Mouse (Mus musculus): Measurements from ENCODE around the gene Pknox2. TPM values are rescaled to one million over a fixed set of nuclear protein-coding genes. Genes with fewer than 3 reads are reported as not detected.
A peak's percentile ranks its signal among the peaks of the same experiment; 100 is the strongest.

The Pknox2 gene
- polyA plus RNA-seq, 1 experiment from 2014 or later, result 35.3 TPM

GRCm38 (mm10) chr9:36989991-36990390 is 157.2 kb downstream of the Pknox2 start:
- H3K9me3 ChIP-seq, result no peaks in the 10 kb centered on the region
- H3K4me3 ChIP-seq, result no peak overlapping the region
- WGBS, result 89% methylated on average over 3 of the region's 3 CpGs
- peaks cover 17% of the 10 kb centered on the region for H3K36me3 ChIP-seq (replicated peaks)
- peaks cover 13% of the 10 kb centered on the region for H3K4me1 ChIP-seq
- H3K27ac ChIP-seq, result no peak overlapping the region
- no peaks in the 10 kb centered on the region for H3K27me3 ChIP-seq (ENCODE audit: poor library complexity, severe bottlenecking)
- no peak for DNase-seq (ENCODE audit: extremely low spot score, low spot score)

GRCm38 (mm10) chr9:36985233-36985632 is 162.0 kb downstream of the Pknox2 start:
- H3K27me3 ChIP-seq (ENCODE audit: poor library complexity, severe bottlenecking), result no peaks in the 10 kb centered on the region
- no peak overlapping the region for H3K4me3 ChIP-seq
- H3K36me3 ChIP-seq (replicated peaks), result peaks cover 31% of the 10 kb centered on the region
- H3K4me1 ChIP-seq, result peaks cover 8% of the 10 kb centered on the region; the same call in 1 of the 2 replicates
- WGBS, result 90% methylated on average over 9 of the region's 9 CpGs
- no peak overlapping the region for H3K27ac ChIP-seq
- H3K9me3 ChIP-seq, result no peaks in the 10 kb centered on the region
- no peak for DNase-seq (ENCODE audit: extremely low spot score, low spot score)

GRCm38 (mm10) chr9:36976596-36977362 is 170.4 kb downstream of the Pknox2 start:
- H3K4me3 ChIP-seq, result no peak overlapping the region
- peaks cover 11% of the 10 kb centered on the region; the same call in 1 of the 2 replicates for H3K27me3 ChIP-seq (ENCODE audit: poor library complexity, severe bottlenecking)
- peaks cover 68% of the 10 kb centered on the region for H3K4me1 ChIP-seq
- H3K27ac ChIP-seq, result no peak overlapping the region
- H3K9me3 ChIP-seq, result no peaks in the 10 kb centered on the region
- 44% methylated on average over 11 of the region's 11 CpGs for WGBS
- peaks cover 2% of the 10 kb centered on the region; the same call in 1 of the 2 replicates for H3K36me3 ChIP-seq (replicated peaks)
- DNase-seq (ENCODE audit: extremely low spot score, low spot score), result no peak

GRCm38 (mm10) chr9:36973486-36974227 is 173.6 kb downstream of the Pknox2 start:
- Histone ChIP-seq H3K36me3 (replicated peaks) (no peaks in the 10 kb centered on the region), H3K9me3 (no peaks in the 10 kb centered on the region), H3K4me1 (peaks cover 91% of the 10 kb centered on the region), H3K4me3 (no peak overlapping the region), H3K27me3 (ENCODE audit: poor library complexity, severe bottlenecking) (peaks cover 25% of the 10 kb centered on the region), H3K27ac (peak overlapping the region; percentile 40)
- 66% methylated on average over 11 of the region's 11 CpGs for WGBS
- DNase-seq (ENCODE audit: extremely low spot score, low spot score), result no peak

- Histone ChIP-seq H3K9me3 (no peaks in the 10 kb centered on the region), H3K4me1 (peaks cover 99% of the 10 kb centered on the region), H3K27me3 (ENCODE audit: poor library complexity, severe bottlenecking) (peaks cover 32% of the 10 kb centered on the region), H3K27ac (peak overlapping the region; percentile 30; the same call in 1 of the 2 replicates), H3K36me3 (replicated peaks) (peaks cover 13% of the 10 kb centered on the region), H3K4me3 (no peak overlapping the region)
- DNase-seq (ENCODE audit: extremely low spot score, low spot score), result peak; percentile 69
- WGBS, result 10% methylated on average over 3 of the region's 3 CpGs
These were observed 175.1 kb downstream of the Pknox2 start for GRCm38 (mm10) chr9:36972089-36972488.

- Histone ChIP-seq H3K36me3 (replicated peaks) (peaks cover 21% of the 10 kb centered on the region), H3K27me3 (ENCODE audit: poor library complexity, severe bottlenecking) (peaks cover 32% of the 10 kb centered on the region), H3K4me3 (no peak overlapping the region), H3K4me1 (peaks cover 97% of the 10 kb centered on the region), H3K27ac (peak overlapping the region; percentile 32; the same call in 1 of the 2 replicates), H3K9me3 (no peaks in the 10 kb centered on the region)
- 47% methylated on average over 3 of the region's 3 CpGs for WGBS
- no peak for DNase-seq (ENCODE audit: extremely low spot score, low spot score)
These were observed 176.1 kb downstream of the Pknox2 start for GRCm38 (mm10) chr9:36971066-36971465.

GRCm38 (mm10) chr9:36970651-36971050 is 176.6 kb downstream of the Pknox2 start:
- Histone ChIP-seq H3K4me1 (peaks cover 93% of the 10 kb centered on the region), H3K27ac (no peak overlapping the region), H3K4me3 (no peak overlapping the region), H3K27me3 (ENCODE audit: poor library complexity, severe bottlenecking) (peaks cover 32% of the 10 kb centered on the region), H3K9me3 (no peaks in the 10 kb centered on the region), H3K36me3 (replicated peaks) (peaks cover 21% of the 10 kb centered on the region)
- 9% methylated on average over 5 of the region's 5 CpGs for WGBS
- peak; percentile 70 for DNase-seq (ENCODE audit: extremely low spot score, low spot score)

- DNase-seq (ENCODE audit: extremely low spot score, low spot score), result no peak
- no peak overlapping the region for H3K4me3 ChIP-seq
- peaks cover 21% of the 10 kb centered on the region for H3K36me3 ChIP-seq (replicated peaks)
- H3K27ac ChIP-seq, result no peak overlapping the region
- no peaks in the 10 kb centered on the region for H3K9me3 ChIP-seq
- H3K27me3 ChIP-seq (ENCODE audit: poor library complexity, severe bottlenecking), result peaks cover 22% of the 10 kb centered on the region
- WGBS, result 90% methylated on average over 1 of the region's 1 CpGs
- peaks cover 89% of the 10 kb centered on the region for H3K4me1 ChIP-seq
These were observed 178.1 kb downstream of the Pknox2 start for GRCm38 (mm10) chr9:36969131-36969530.

- peaks cover 22% of the 10 kb centered on the region for H3K27me3 ChIP-seq (ENCODE audit: poor library complexity, severe bottlenecking)
- 47% methylated on average over 7 of the region's 7 CpGs for WGBS
These were observed 178.5 kb downstream of the Pknox2 start for GRCm38 (mm10) chr9:36968713-36969112.

GRCm38 (mm10) chr9:36968236-36968635 is 179.0 kb downstream of the Pknox2 start:
- no peak overlapping the region for H3K4me3 ChIP-seq
- peaks cover 21% of the 10 kb centered on the region for H3K36me3 ChIP-seq (replicated peaks)
- H3K27ac ChIP-seq, result 0 out of 2 replicates have a peak overlapping the region, but pooled peaks have one; percentile 58
- peaks cover 22% of the 10 kb centered on the region for H3K27me3 ChIP-seq (ENCODE audit: poor library complexity, severe bottlenecking)
- 85% methylated on average over 7 of the region's 7 CpGs for WGBS
- no peak for DNase-seq (ENCODE audit: extremely low spot score, low spot score)
- H3K9me3 ChIP-seq, result no peaks in the 10 kb centered on the region
- H3K4me1 ChIP-seq, result peaks cover 89% of the 10 kb centered on the region

More at GRCm38 (mm10) chr9:36968713-36969112, 178.5 kb downstream of the Pknox2 start:
- no peaks in the 10 kb centered on the region for H3K9me3 ChIP-seq
- H3K4me3 ChIP-seq, result no peak overlapping the region
- H3K4me1 ChIP-seq, result peaks cover 89% of the 10 kb centered on the region
- peaks cover 21% of the 10 kb centered on the region for H3K36me3 ChIP-seq (replicated peaks)
- no peak overlapping the region for H3K27ac ChIP-seq
- DNase-seq (ENCODE audit: extremely low spot score, low spot score), result peak; percentile 65

- no peak for DNase-seq (ENCODE audit: extremely low spot score, low spot score)
- H3K36me3 ChIP-seq (replicated peaks), result peaks cover 21% of the 10 kb centered on the region
- H3K4me1 ChIP-seq, result peaks cover 81% of the 10 kb centered on the region
- no peak overlapping the region for H3K27ac ChIP-seq
- H3K4me3 ChIP-seq, result no peak overlapping the region
- peaks cover 22% of the 10 kb centered on the region for H3K27me3 ChIP-seq (ENCODE audit: poor library complexity, severe bottlenecking)
- H3K9me3 ChIP-seq, result no peaks in the 10 kb centered on the region
- WGBS, result 63% methylated on average over 5 of the region's 5 CpGs
These were observed 181.5 kb downstream of the Pknox2 start for GRCm38 (mm10) chr9:36965720-36966119.

- no peak overlapping the region for H3K4me3 ChIP-seq
- peak overlapping the region; percentile 75 for H3K27ac ChIP-seq
- peaks cover 67% of the 10 kb centered on the region for H3K4me1 ChIP-seq
- H3K9me3 ChIP-seq, result no peaks in the 10 kb centered on the region
- peak; percentile 56 for DNase-seq (ENCODE audit: extremely low spot score, low spot score)
- peaks cover 21% of the 10 kb centered on the region for H3K36me3 ChIP-seq (replicated peaks)
- H3K27me3 ChIP-seq (ENCODE audit: poor library complexity, severe bottlenecking), result peaks cover 11% of the 10 kb centered on the region
- WGBS, result 4% methylated on average over 5 of the region's 5 CpGs
These were observed 183.0 kb downstream of the Pknox2 start for GRCm38 (mm10) chr9:36964230-36964629.

GRCm38 (mm10) chr9:36963512-36963911 is 183.7 kb downstream of the Pknox2 start:
- H3K9me3 ChIP-seq, result no peaks in the 10 kb centered on the region
- no peak overlapping the region for H3K4me3 ChIP-seq
- H3K4me1 ChIP-seq, result peaks cover 67% of the 10 kb centered on the region
- 48% methylated on average over 3 of the region's 3 CpGs for WGBS
- peaks cover 21% of the 10 kb centered on the region for H3K36me3 ChIP-seq (replicated peaks)
- H3K27me3 ChIP-seq (ENCODE audit: poor library complexity, severe bottlenecking), result peaks cover 8% of the 10 kb centered on the region; the same call in 1 of the 2 replicates
- DNase-seq (ENCODE audit: extremely low spot score, low spot score), result no peak
- peak overlapping the region; percentile 75 for H3K27ac ChIP-seq
